Mouse (Mus musculus) left cerebral cortex, postnatal 14 days (tissue): Measurements from ENCODE around the gene Taf3. TPM values are rescaled to one million over a fixed set of nuclear protein-coding genes. Genes with fewer than 3 reads are reported as not detected.

Source experiments
- DNase-seq, 2 experiments: peaks; one replicate each; pipeline ENCODE4 v3.0.0; 2021 to 2022; ENCODE audit warnings: low spot score in 2 of 2, mixed read lengths in 1 of 2
- intact Hi-C: fragments of 180-260 bp; cut with DNase I; formaldehyde crosslinking; loops from one replicate; pipeline ENCODE4 v1.15.1; 2025
- total RNA-seq, 2 experiments: library from RNA; stranded (reverse); gene quantifications; 2 replicates each; pipeline ENCODE4 v1.2.3; 2021

Taf3 gene
- total RNA-seq, 2 experiments from 2014 or later: 12.5 to 13.5 TPM

- no peak for DNase-seq
- intact Hi-C loops: no loop called here
These were observed 177.2 kb downstream of the Taf3 start for GRCm38 (mm10) chr2:9871141-9871716.

GRCm38 (mm10) chr2:9867092-9867825, 181.1 kb downstream of the Taf3 start:
- intact Hi-C loops: no loop called here
- no peak for DNase-seq

Other genes starting within 250 kb of the Taf3 start
- not detected for gene 4930412O13Rik, start 167.3 kb downstream of the Taf3 start, total RNA-seq
- gene 9230102O04Rik, start 159.1 kb downstream of the Taf3 start, total RNA-seq: not detected
- under 1 TPM in 1 of 2 experiments, not detected in 1; 0.17 TPM for gene Gata3, start 158.6 kb downstream of the Taf3 start, total RNA-seq
- 100 to 1,000 TPM; 294 to 299 TPM for gene Atp5c1, start 31.9 kb upstream of the Taf3 start, total RNA-seq
- 10 to 100 TPM; 11.1 to 13.4 TPM for gene Kin, start 32.0 kb upstream of the Taf3 start, total RNA-seq
- 1 to 10 TPM; 3.0 to 4.0 TPM for gene Itih2, start 82.8 kb upstream of the Taf3 start, total RNA-seq
- 10 to 100 TPM; 13.8 to 16.3 TPM for gene Itih5, start 105.0 kb upstream of the Taf3 start, total RNA-seq